Mouse (Mus musculus) gastrocnemius, postnatal 10 days (tissue): Measurements from ENCODE around the gene Tnfrsf19. TPM values are rescaled to one million over a fixed set of nuclear protein-coding genes. Genes with fewer than 3 reads are reported as not detected.

Experiments
- DNase-seq: peaks from one replicate; pipeline ENCODE4 v3.0.0; 2021; ENCODE audit warnings: mixed read lengths
- total RNA-seq, 2 experiments: library from RNA; stranded (reverse); gene quantifications; 2 replicates each; pipeline ENCODE4 v1.2.3; 2021

Gene Tnfrsf19
- total RNA-seq, 2 experiments from 2014 or later, result 7.6 to 12.6 TPM

- DNase-seq, result no peak
Observed at GRCm38 (mm10) chr14:61020968-61021367, 25.3 kb downstream of the Tnfrsf19 start.

DNA sequence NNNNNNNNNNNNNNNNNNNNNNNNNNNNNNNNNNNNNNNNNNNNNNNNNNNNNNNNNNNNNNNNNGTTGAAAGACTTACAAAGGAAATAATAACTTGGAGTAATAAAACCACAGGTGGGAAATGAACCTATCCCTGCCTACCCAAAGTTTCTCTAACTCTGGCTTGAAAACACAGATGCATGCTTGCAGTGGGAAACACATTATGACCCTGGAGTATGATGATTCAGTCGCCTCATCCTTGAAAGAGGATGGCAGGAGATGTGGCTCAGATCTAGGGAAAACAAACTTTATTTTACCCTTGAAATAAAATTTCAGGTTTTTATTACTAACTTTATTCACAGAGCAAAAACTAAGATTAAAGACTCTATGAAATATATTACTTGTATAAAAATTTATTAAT lies 26.4 kb downstream of the Tnfrsf19 start:
- no peak for DNase-seq

GRCm38 (mm10) chr14:61014544-61014943 lies 31.7 kb downstream of the Tnfrsf19 start:
- no peak for DNase-seq

DNA sequence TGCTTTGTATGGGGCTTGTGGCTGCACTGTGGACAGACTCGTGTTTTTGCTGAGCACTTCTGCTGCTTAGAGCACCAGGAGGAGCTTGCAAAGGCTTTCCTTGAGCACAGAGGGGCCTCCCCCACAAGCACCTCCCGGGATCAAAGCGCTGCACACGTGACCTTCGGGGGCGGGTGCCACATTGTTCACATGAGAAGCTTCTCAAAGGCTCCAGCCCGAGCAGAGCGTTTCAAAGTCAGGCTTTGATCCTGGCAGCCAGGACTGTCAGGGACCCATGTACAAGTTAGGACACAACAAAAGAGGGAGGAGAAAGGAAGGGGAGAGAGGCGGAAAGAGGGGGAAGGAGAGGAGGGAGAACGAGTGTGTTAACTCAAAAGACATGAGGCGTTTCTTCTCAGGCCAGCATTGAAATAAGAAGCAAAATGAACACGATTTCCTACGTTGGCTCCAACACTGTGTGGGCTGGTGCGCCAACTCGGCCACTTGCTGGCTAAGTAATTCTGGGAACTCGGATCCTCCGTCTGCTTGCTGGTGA lies 33.8 kb downstream of the Tnfrsf19 start:
- peak; percentile 30 for DNase-seq

DNA sequence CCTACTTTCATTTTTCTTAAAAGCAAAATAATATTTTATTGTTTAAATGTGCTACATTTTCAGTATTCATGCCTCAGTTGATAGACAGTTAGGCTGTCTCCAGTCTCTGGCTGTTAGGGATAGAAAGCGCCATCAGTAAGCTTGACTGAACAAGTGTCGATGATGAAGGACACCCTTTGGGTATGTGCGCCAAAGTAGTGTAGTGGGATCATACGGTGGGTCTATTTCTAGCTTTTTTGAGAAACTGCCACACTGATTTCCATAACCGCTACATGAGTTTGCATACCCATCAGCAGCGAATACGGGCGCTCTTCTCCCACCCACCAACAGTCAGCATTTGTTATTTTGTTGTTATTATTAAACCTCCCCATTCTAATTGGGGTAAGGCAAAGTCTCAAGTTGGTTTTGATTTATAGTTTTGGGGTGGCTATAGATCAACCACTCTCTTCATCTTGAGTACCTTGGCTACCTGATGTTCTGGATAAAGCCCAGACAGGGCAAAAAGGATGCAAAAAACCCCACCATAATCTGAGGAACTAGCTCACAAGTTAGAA lies 34.6 kb downstream of the Tnfrsf19 start:
- DNase-seq, result no peak

GRCm38 (mm10) chr14:61005127-61005837 lies 41.0 kb downstream of the Tnfrsf19 start:
- no peak for DNase-seq

GRCm38 (mm10) chr14:61003676-61004075 lies 42.6 kb downstream of the Tnfrsf19 start:
- DNase-seq, result no peak

GRCm38 (mm10) chr14:61000072-61000471 lies 46.2 kb downstream of the Tnfrsf19 start:
- no peak for DNase-seq

DNA sequence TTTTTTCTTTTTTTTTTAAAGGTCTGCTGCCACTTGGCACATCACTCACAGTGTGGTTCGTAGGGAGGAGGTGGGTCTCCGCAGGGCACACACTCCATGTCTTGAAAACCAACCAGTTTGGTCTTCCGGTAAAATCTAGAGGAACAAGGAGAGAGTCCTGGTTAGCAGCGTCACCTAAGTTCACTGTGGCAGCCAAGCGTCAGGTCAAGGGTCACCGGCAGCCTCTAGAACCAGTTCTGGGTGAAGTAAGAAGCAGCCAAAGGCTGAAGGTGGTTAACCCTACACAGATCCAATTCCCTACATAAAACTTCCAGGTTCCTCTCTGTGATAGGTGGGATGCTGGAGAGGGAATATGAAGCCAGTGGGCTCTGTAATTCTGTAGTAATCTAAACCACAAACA lies 49.7 kb downstream of the Tnfrsf19 start:
- DNase-seq, result no peak

- DNase-seq, result no peak
Observed at GRCm38 (mm10) chr14:60993506-60993905, 52.8 kb downstream of the Tnfrsf19 start.

DNA sequence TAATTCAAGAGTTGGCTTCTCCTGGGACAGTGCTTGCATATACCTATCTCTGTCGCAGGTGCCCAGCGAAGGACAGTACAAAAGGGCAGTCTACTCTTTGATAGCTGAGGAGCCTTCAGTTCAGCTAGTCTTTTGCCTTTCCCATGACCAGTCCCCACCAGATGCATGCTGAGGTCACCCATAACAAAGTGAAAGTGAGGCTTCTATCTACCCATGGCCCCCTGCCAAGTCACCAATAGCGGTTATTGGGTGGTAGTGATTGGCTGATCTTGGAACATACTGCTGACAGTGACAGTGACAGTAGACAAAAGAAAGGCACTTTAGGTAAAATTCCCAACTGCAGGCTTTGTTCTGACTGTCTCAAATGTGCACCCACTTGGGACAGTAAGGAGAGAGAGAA lies 53.2 kb downstream of the Tnfrsf19 start:
- DNase-seq, result no peak

GRCm38 (mm10) chr14:60992144-60992543 lies 54.1 kb downstream of the Tnfrsf19 start:
- no peak for DNase-seq

DNA sequence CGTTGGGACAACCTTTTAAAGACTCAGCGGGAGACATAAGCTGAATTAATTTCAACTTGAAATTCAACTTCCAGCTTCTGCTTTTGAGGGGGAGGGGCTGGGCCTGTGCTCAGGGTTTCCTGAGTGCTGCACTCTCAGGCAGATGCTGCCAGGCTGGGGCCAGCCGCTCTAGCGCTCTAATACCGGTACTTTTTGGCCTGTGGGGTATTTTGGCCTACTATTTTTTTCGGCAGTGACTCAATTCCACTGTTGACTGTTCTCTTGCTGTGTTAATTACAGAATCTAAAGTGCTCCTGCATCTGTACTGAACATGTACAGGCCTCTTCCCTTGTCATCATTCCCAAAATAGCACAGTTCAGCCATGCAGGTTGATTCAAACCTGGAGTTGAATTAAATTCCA lies 58.1 kb downstream of the Tnfrsf19 start:
- DNase-seq, result no peak

GRCm38 (mm10) chr14:60986926-60987325 lies 59.4 kb downstream of the Tnfrsf19 start:
- no peak for DNase-seq

GRCm38 (mm10) chr14:60985077-60985476 lies 61.2 kb downstream of the Tnfrsf19 start:
- DNase-seq, result no peak

- DNase-seq, result no peak
Observed at GRCm38 (mm10) chr14:60984266-60984665, 62.0 kb downstream of the Tnfrsf19 start.

GRCm38 (mm10) chr14:60982126-60982525 lies 64.2 kb downstream of the Tnfrsf19 start:
- no peak for DNase-seq

- DNase-seq, result no peak
Observed at GRCm38 (mm10) chr14:60980244-60980887, 65.9 kb downstream of the Tnfrsf19 start.

- no peak for DNase-seq
Observed at GRCm38 (mm10) chr14:60978129-60978528, 68.2 kb downstream of the Tnfrsf19 start.

DNA sequence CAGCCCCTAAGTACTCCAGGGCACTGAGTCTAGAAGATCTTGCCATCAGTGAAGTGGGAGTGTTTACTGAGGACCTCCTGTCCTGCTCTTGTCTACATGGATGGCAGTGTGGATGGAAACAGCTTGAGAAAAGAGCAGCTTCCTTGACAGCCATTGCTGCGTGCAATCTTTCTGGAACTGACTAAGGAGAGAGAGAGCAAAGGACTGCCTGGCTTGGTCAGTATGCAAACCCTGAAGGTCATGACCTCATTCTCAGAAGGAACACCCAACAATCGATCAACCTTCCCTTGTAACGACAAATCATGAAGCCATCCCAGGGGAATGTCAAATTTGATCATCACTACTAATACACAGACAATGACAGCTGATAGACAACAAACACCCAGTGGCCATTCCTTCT lies 70.1 kb downstream of the Tnfrsf19 start:
- DNase-seq, result no peak

GRCm38 (mm10) chr14:60975736-60976135 lies 70.6 kb downstream of the Tnfrsf19 start:
- DNase-seq, result no peak

DNA sequence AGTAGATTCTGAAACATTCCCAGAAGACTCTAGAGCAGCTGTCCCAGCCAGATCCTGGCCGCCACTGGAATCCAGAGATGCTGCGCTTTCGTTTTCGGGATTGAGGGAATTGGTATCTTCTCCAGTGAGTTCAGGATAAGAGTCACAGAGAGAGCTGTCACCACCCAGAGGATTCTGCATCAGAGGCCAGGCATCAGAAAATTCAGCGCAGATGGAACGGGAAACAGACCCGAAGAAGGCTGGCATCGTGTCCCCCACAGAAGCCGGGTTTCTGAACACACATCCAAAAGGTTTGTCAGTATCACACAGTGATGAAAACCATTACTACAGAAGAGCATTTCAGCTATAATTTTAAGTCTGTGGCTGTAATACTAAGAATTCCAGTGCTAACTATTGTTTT lies 75.3 kb downstream of the Tnfrsf19 start:
- no peak for DNase-seq

DNA sequence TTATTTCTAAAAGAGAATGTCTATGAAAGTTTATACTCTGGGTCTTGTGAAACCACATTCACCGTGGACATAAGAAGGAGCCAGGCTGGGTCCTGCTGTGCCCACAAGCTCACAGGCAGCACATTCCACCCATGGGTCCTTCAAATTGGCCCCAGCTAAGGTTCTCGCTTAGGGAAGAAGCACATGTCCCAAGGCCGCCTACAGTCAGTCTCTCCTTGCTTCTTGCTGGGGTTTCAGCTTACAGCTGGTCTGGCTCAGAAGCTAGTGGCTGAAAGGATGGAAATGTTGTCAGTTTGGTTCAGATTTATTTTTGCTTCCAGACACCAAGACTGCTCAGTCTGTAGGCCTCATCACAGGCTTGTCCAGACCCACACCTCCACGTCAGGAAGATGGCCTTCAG lies 80.2 kb downstream of the Tnfrsf19 start:
- DNase-seq, result no peak
